In the genomic region with DNA sequence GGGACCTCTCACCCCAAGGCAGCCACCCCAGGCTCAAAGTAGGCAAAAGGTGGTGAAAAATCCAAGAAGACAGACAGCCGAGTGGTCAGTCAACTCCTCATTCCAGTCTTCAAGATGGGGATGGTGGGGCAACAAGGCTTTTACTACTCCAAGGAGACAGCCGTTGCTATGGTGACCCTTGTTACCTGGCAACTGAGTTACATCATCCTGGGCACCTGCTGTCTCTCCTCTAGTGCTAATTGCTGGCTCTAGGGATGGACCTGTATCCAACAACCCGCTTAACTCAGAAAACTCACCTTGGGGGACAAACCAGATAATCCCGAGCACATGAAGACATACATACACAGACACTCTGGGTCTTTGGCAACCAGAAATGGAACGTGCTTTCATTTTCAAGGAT, we compare ENCODE assay signal across 12 mouse cellular contexts. TPM values are rescaled to one million over a fixed set of nuclear protein-coding genes. Genes with fewer than 3 reads are reported as not detected.
DNase-seq lines count a peak whose midpoint lies in the region; ATAC-seq lines count a peak whose summit lies in the region.
"Had no signal": no experiment of that assay in that cellular context is flagged by ENCODE, and none has a peak within 500 bp of the region (broad histone marks: within the 10 kb centered on the region; RNA-seq: fewer than 3 reads in every experiment).

No protein-coding gene starts in this region.

- peaks cover 3% of the 10 kb centered on the region; the same call in 1 of the 2 replicates for H3K27me3 ChIP-seq in midbrain, embryonic 15.5 days (replicated peaks)

- ATAC-seq in frontal cortex, adult (ENCODE audit: low TSS enrichment) = peak; percentile 50; the same call in 1 of the 2 replicates
- 0 out of 2 replicates have a peak, but pooled peaks have one; percentile 61 for ATAC-seq in midbrain, embryonic 15.5 days (replicated peaks)

- DNase-seq in frontal cortex, postnatal 25 days (ENCODE audit: low spot score in 2 of 2) = no peak
- DNase-seq in MN1 (ENCODE audit: low spot score) = peak; percentile 78
- DNase-seq in layer of hippocampus, adult 18-20 months (ENCODE audit: low spot score in 2 of 2) = peak; percentile 67 to 71
- DNase-seq in thymus, postnatal 14 days = no peak
- DNase-seq in neural tube, embryonic 10.5 days (ENCODE audit: extremely low spot score, low spot score) = no peak
- no peak for DNase-seq in c-Kit-positive CD71-positive TER-119-positive erythroid progenitor cells, embryonic 14.5 days (ENCODE audit: low spot score)
- DNase-seq: adrenal gland, postnatal 10 days; heart, postnatal 10 days; kidney, adult 11 months; lung, postnatal 36 days had no signal

- 0 out of 2 replicates have a peak overlapping the region, but pooled peaks have one; percentile 17 for H3K27ac ChIP-seq in midbrain, embryonic 15.5 days

- H3K4me1 ChIP-seq in midbrain, embryonic 15.5 days = peaks cover 38% of the 10 kb centered on the region

- H3K9me3 ChIP-seq in midbrain, embryonic 15.5 days = no peaks in the 10 kb centered on the region

- no peak overlapping the region for H3K4me3 ChIP-seq in midbrain, embryonic 15.5 days

- H3K9ac ChIP-seq in midbrain, embryonic 15.5 days = no peak overlapping the region

- no peak overlapping the region for H3K4me2 ChIP-seq in midbrain, embryonic 15.5 days

- 40% methylated on average over 5 of the region's 5 CpGs for WGBS in midbrain, embryonic 15.5 days

- no peaks in the 10 kb centered on the region for H3K36me3 ChIP-seq in midbrain, embryonic 15.5 days (replicated peaks)

RNA-seq across cellular contexts. Expression of a gene that starts 42.1 kb away (rescaled TPM):
- total RNA-seq in layer of hippocampus, adult 18-20 months (2021) = 10 to 100 TPM; 14.0 to 14.4 TPM
- 27.5 and 27.7 TPM in 2 replicates for polyA plus RNA-seq in midbrain, embryonic 15.5 days (2015; fragmentation: Nextera tagmentation; extraction: Ambion mirVana)

Comparison
In these comparisons a context has a peak if more than half of its experiments do, and no peak if none do; other contexts are left out.
1. DNase-seq: peak in MN1 (single experiment) and layer of hippocampus, adult 18-20 months (2 of 2); none in frontal cortex, postnatal 25 days (0 of 2), thymus, postnatal 14 days (single experiment), neural tube, embryonic 10.5 days (single experiment) and c-Kit-positive CD71-positive TER-119-positive erythroid progenitor cells, embryonic 14.5 days (single experiment).